Mouse (Mus musculus) thymus, postnatal 4 days (tissue): ENCODE data around the gene Snapc4.

Experiments
- DNase-seq: peaks from one replicate; pipeline ENCODE4 v3.0.0; 2021

Snapc4 gene

DNA sequence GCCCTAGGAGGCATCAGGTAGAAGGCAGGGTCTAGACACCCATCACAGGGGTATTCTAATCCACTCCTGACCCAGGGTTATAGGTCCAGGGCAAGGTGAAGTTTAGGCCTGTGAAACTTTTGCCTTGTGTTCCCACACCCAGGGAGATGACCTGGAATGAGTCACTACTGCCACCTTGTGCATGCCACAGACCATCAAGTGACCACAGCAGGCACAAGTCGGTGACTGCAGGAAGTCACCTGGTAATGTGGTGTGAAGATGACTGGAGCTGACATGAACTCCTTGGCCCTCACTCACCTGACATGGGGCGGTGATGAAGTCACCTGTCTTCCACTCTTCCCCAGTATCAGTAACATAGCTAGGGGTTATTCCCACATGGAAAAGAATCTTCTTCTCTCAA lies 67.6 kb downstream of the Snapc4 start:
- DNase-seq = no peak
